Mouse (Mus musculus) hindbrain, embryonic 16.5 days (tissue): ENCODE measurements around the gene Armc2. TPM values are rescaled to one million over a fixed set of nuclear protein-coding genes. Genes with fewer than 3 reads are reported as not detected.

Source experiments
- ATAC-seq: fragments of 200-750 bp; cut with Nextera tagmentation; 2 replicates; pipeline ENCODE4 v1.8.0; 2017; ENCODE audit warnings: moderate TSS enrichment, moderate library complexity
- H3K27ac ChIP-seq: fragments of 300-500 bp; sonication (generic); 2 replicates; pipeline ENCODE4 v1.5.1; 2014; ENCODE audit warnings: low read depth, mild to moderate bottlenecking, control low read depth, low read length, moderate library complexity
- H3K27me3 ChIP-seq: fragments of 300-500 bp; sonication (generic); replicated peaks from 2 replicates; pipeline ENCODE4 v1.6.1; 2014; ENCODE audit warnings: low read length; ENCODE audit not compliant: control insufficient read depth, insufficient read depth
- H3K36me3 ChIP-seq: fragments of 300-500 bp; sonication (generic); 2 replicates; pipeline ENCODE4 v1.6.1; 2014; ENCODE audit warnings: mild to moderate bottlenecking, low read length, moderate library complexity, mixed read lengths; ENCODE audit not compliant: control insufficient read depth, insufficient read depth
- H3K4me1 ChIP-seq: fragments of 300-500 bp; sonication (generic); 2 replicates; pipeline ENCODE4 v1.6.1; 2014; ENCODE audit warnings: low read depth, low read length; ENCODE audit not compliant: control insufficient read depth, insufficient read depth
- H3K4me2 ChIP-seq: fragments of 300-500 bp; sonication (generic); 2 replicates; pipeline ENCODE4 v1.6.1; 2014; ENCODE audit warnings: mild to moderate bottlenecking, low read length, control low read depth, moderate library complexity
- H3K4me3 ChIP-seq: fragments of 300-500 bp; sonication (generic); 2 replicates; pipeline ENCODE4 v1.5.1; 2014; ENCODE audit warnings: mild to moderate bottlenecking, low read length, control low read depth, moderate library complexity
- H3K9ac ChIP-seq: fragments of 300-500 bp; sonication (generic); 2 replicates; pipeline ENCODE4 v1.6.1; 2014; ENCODE audit warnings: low read depth, mild to moderate bottlenecking, control low read depth, low read length, moderate library complexity
- H3K9me3 ChIP-seq: fragments of 300-500 bp; sonication (generic); 2 replicates; pipeline ENCODE4 v1.6.1; 2014; ENCODE audit warnings: mild to moderate bottlenecking, low read length, moderate library complexity; ENCODE audit not compliant: control insufficient read depth
- WGBS: fragments of 180-500 bp; shearing (Covaris S2); extraction: QIAGEN DNeasy Blood & Tissue Kit; methylation state at CpG from one replicate; pipeline ENCODE4 v1.1.7; 2014; 5-methylcytosine and 5-hydroxymethylcytosine counted together
- polyA plus RNA-seq: library from polyadenylated mRNA; unstranded; fragments of >200 nt; fragmentation: Nextera tagmentation; extraction: Ambion mirVana; gene quantifications from 2 replicates; pipeline ENCODE4 v1.2.1, GENCODE M21; 2015

Gene Armc2
- polyA plus RNA-seq: 12.7 TPM in 2 replicates

DNA sequence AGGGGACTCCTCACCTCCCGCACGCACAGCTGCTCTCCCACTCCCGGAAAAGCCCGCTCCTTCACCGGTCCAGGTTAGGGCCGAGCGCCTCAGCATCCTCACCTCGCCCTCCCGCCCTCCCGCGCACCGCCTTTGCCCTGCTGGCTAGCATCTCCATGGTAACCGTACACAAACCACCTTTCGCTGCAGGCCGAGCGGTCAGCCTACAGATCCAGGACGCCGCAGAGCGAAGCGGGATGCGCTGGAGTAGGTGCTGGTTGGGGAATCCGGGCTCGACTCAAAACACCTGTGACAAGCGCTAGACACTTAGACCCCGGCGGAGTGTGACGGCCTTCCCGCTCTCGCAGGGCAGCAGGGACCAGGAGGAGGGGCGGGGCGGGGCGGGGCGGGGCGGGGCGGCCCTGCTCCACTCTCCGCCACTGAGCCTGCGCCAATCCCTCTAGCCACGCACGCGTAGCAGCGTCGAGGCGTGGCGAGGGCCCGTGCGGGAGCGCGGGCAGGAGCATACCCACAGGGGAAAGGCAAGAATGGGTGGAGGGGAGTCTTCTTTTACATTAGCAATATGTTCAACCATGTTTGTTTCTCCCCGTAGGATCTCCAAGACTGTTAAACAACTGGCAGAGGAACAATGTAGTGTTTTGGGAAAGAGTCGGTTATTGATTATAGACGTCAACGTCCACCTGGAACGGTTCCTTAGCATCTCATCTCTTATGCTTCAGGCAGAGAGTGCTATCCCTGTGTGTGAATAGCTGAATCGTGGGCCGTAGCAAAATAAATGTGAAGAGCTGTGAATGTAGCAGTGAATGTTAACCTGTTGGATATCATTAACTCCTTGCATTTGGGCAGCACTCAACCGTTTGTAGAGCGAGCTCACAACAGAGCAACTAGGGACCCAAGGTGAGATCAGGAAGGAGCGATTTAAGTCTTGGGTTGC is at the start of gene Armc2:
Gene Armc2, minus strand, starts transcription at position 427 of the 934 bp plus-strand sequence.
- peak within 1 kb of the TSS; percentile 67 for H3K9ac ChIP-seq
- peak within 1 kb of the TSS; percentile 64 for H3K4me3 ChIP-seq
- ATAC-seq: peak; percentile 99
- H3K36me3 ChIP-seq: no peaks in the 10 kb centered on the region
- no peaks in the 10 kb centered on the region for H3K4me1 ChIP-seq
- H3K4me2 ChIP-seq: peak within 1 kb of the TSS; percentile 70
- WGBS: 2% methylated on average over 51 of the region's 58 CpGs
- 0 out of 2 replicates have a peak, but pooled peaks cover 2% of the 10 kb centered on the region for H3K27me3 ChIP-seq
- H3K27ac ChIP-seq: peak within 1 kb of the TSS; percentile 65
- no peaks in the 10 kb centered on the region for H3K9me3 ChIP-seq

DNA sequence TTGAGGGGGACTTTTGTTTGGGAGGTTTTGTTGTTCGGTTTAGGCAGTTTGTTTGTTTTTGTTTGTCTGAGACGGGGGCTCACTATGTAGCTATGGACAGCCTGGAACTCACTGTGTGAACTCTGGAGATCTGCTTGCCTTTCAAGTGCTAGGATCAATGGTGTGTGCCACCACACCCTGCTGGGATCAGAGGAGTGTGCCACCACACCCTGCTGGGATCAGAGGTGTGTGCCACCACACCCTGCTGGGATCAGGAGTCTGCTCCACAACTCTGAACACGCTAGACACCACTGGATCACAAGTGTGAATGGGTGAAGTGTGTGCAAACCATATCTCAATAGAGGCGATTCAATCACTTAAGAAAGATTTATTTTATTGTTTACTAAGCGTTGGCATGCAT is 46.2 kb upstream of the Armc2 start:
- Histone ChIP-seq H3K27ac (no peak overlapping the region), H3K27me3 (no peaks in the 10 kb centered on the region), H3K36me3 (no peaks in the 10 kb centered on the region), H3K4me3 (no peak overlapping the region), H3K9ac (no peak overlapping the region), H3K9me3 (no peaks in the 10 kb centered on the region), H3K4me1 (no peaks in the 10 kb centered on the region), H3K4me2 (no peak overlapping the region)
- 37% methylated on average over 5 of the region's 5 CpGs for WGBS
- ATAC-seq: no peak

GRCm38 (mm10) chr10:42059522-42059921 is 41.3 kb upstream of the Armc2 start:
- no peaks in the 10 kb centered on the region for H3K36me3 ChIP-seq
- no peak overlapping the region for H3K4me3 ChIP-seq
- ATAC-seq: no peak
- 99% methylated on average over 8 of the region's 8 CpGs for WGBS
- no peaks in the 10 kb centered on the region for H3K4me1 ChIP-seq
- H3K27ac ChIP-seq: no peak overlapping the region
- no peak overlapping the region for H3K9ac ChIP-seq
- H3K9me3 ChIP-seq: no peaks in the 10 kb centered on the region
- H3K27me3 ChIP-seq: no peaks in the 10 kb centered on the region
- H3K4me2 ChIP-seq: no peak overlapping the region

DNA sequence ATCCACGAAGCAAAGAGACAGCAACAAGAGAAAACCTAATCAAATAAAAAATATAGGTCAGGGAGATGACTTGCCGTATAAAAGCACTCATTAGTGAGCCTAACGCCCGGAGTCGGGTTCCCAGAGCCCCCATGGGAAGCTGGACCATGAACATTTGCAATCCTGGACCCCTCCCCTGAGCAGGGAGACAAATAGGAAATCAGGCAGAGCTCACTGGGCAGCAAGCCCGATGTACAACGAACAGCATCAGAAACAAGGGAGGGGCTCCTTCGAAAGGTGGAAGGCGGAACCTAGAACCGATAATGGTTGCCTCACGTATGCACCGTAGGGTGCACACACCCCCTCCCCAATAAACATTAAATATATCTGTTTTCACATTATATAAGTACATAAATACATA is 39.5 kb upstream of the Armc2 start:
- H3K27ac ChIP-seq: no peak overlapping the region
- H3K4me1 ChIP-seq: no peaks in the 10 kb centered on the region
- no peak for ATAC-seq
- no peaks in the 10 kb centered on the region for H3K27me3 ChIP-seq
- H3K36me3 ChIP-seq: no peaks in the 10 kb centered on the region
- H3K4me3 ChIP-seq: no peak overlapping the region
- WGBS: 74% methylated on average over 12 of the region's 12 CpGs
- H3K9me3 ChIP-seq: no peaks in the 10 kb centered on the region
- H3K4me2 ChIP-seq: no peak overlapping the region
- no peak overlapping the region for H3K9ac ChIP-seq

- Histone ChIP-seq H3K9ac (no peak overlapping the region), H3K4me2 (no peak overlapping the region), H3K27ac (no peak overlapping the region), H3K4me3 (no peak overlapping the region), H3K4me1 (no peaks in the 10 kb centered on the region), H3K27me3 (no peaks in the 10 kb centered on the region), H3K36me3 (no peaks in the 10 kb centered on the region), H3K9me3 (no peaks in the 10 kb centered on the region)
- WGBS: 74% methylated on average over 11 of the region's 11 CpGs
- no peak; the same call in 1 of the 2 replicates for ATAC-seq
Measured at GRCm38 (mm10) chr10:42057231-42057601, 39.0 kb upstream of the Armc2 start.

- Histone ChIP-seq H3K4me2 (no peak overlapping the region), H3K4me3 (no peak overlapping the region), H3K9me3 (no peaks in the 10 kb centered on the region), H3K4me1 (no peaks in the 10 kb centered on the region), H3K9ac (no peak overlapping the region), H3K27ac (no peak overlapping the region), H3K36me3 (no peaks in the 10 kb centered on the region), H3K27me3 (no peaks in the 10 kb centered on the region)
- WGBS: 89% methylated on average over 18 of the region's 18 CpGs
- ATAC-seq: no peak
Measured at GRCm38 (mm10) chr10:42056486-42057230, 38.4 kb upstream of the Armc2 start.

- H3K9me3 ChIP-seq: no peaks in the 10 kb centered on the region
- peak; percentile 70; the same call in 1 of the 2 replicates for ATAC-seq
- H3K27me3 ChIP-seq: no peaks in the 10 kb centered on the region
- H3K36me3 ChIP-seq: no peaks in the 10 kb centered on the region
- WGBS: 53% methylated on average over 28 of the region's 29 CpGs
- no peaks in the 10 kb centered on the region for H3K4me1 ChIP-seq
- peak overlapping the region; percentile 41 for H3K4me2 ChIP-seq
- H3K9ac ChIP-seq: no peak overlapping the region
- no peak overlapping the region for H3K27ac ChIP-seq
- no peak overlapping the region for H3K4me3 ChIP-seq
Measured at GRCm38 (mm10) chr10:42055224-42056165, 37.3 kb upstream of the Armc2 start.

- H3K9me3 ChIP-seq: peaks cover 3% of the 10 kb centered on the region
- H3K4me3 ChIP-seq: no peak overlapping the region
- H3K4me2 ChIP-seq: no peak overlapping the region
- H3K27ac ChIP-seq: no peak overlapping the region
- H3K9ac ChIP-seq: no peak overlapping the region
- no peaks in the 10 kb centered on the region for H3K27me3 ChIP-seq
- H3K36me3 ChIP-seq: no peaks in the 10 kb centered on the region
- 0 out of 2 replicates have a peak, but pooled peaks have one; percentile 27 for ATAC-seq
- no peaks in the 10 kb centered on the region for H3K4me1 ChIP-seq
- WGBS: 93% methylated on average over 6 of the region's 6 CpGs
Measured at GRCm38 (mm10) chr10:42051069-42051468, 32.8 kb upstream of the Armc2 start.
